Mouse (Mus musculus) G1E (cell line): ENCODE measurements around the gene Med8.

Source experiments
- CTCF ChIP-seq: IDR thresholded peaks from 2 replicates; pipeline ENCODE4 v1.5.1; 2012; ENCODE audit warnings: low read depth, low read length, inconsistent platforms, mixed read lengths
- TAL1 ChIP-seq: conservative IDR thresholded peaks from 2 replicates; pipeline ENCODE4 v1.6.1; 2012; ENCODE audit warnings: low read depth, low read length, inconsistent platforms, mixed read lengths

- TF ChIP-seq CTCF, result no peak
- TF ChIP-seq TAL1, result no peak
Observed at GRCm38 (mm10) chr4:118363985-118364384, 45.2 kb upstream of the Med8 start.
